Mouse (Mus musculus) CH12F3 (cell line): ENCODE measurements around the gene Kcnh6.
"Not testable (repeated sequence)": the region's sequence is repeated elsewhere in the genome, so short reads cannot be mapped to it uniquely, and the experiment has no call there.

Experiments used
- in situ Hi-C: fragments of 300-500 bp; cut with MboI; formaldehyde crosslinking; loops from 2 replicates; pipeline ENCODE4 v1.14.3; 2020; ENCODE audit warnings: low sequenced_read_pairs

Kcnh6 gene

GRCm38 (mm10) chr11:106013556-106014225, 5.8 kb downstream of the Kcnh6 start:
- in situ Hi-C loops: no loop called here

GRCm38 (mm10) chr11:106016440-106016839, 8.5 kb downstream of the Kcnh6 start:
- in situ Hi-C loops: no loop called here

- in situ Hi-C loops: loop anchor here (10.0 kb wide), 1 partner anchor 95 kb away; no protein-coding TSS in a partner anchor
These were observed 12.3 kb downstream of the Kcnh6 start for GRCm38 (mm10) chr11:106020051-106020763.

- in situ Hi-C loops: loop anchor here (10.0 kb wide), 1 partner anchor 101 kb away; no protein-coding TSS in a partner anchor
These were observed 17.9 kb downstream of the Kcnh6 start for GRCm38 (mm10) chr11:106025774-106026173.

- in situ Hi-C loops: loop anchor here (10.0 kb wide), 1 partner anchor 102 kb away; no protein-coding TSS in a partner anchor
These were observed 18.7 kb downstream of the Kcnh6 start for GRCm38 (mm10) chr11:106026465-106027151.

- in situ Hi-C loops: loop anchor here (10.0 kb wide), 1 partner anchor 103 kb away; no protein-coding TSS in a partner anchor
These were observed 19.7 kb downstream of the Kcnh6 start for GRCm38 (mm10) chr11:106027607-106028006.

- in situ Hi-C loops: not testable (repeated sequence)
These were observed 24.1 kb downstream of the Kcnh6 start for GRCm38 (mm10) chr11:106032074-106032473.

GRCm38 (mm10) chr11:106033491-106033919, 25.6 kb downstream of the Kcnh6 start:
- in situ Hi-C loops: no loop called here

GRCm38 (mm10) chr11:106034986-106035385, 27.1 kb downstream of the Kcnh6 start:
- in situ Hi-C loops: no loop called here

GRCm38 (mm10) chr11:106036548-106037417, 28.9 kb downstream of the Kcnh6 start, which contains the start of gene Dcaf7:
Dcaf7 (plus strand) TSS chr11:106036872.
- in situ Hi-C loops: no loop called here

GRCm38 (mm10) chr11:106037418-106037751, 29.5 kb downstream of the Kcnh6 start:
- in situ Hi-C loops: no loop called here

- in situ Hi-C loops: no loop called here
These were observed 36.4 kb downstream of the Kcnh6 start for GRCm38 (mm10) chr11:106044349-106044748.

- in situ Hi-C loops: no loop called here
These were observed 37.3 kb downstream of the Kcnh6 start for GRCm38 (mm10) chr11:106045256-106045655.

- in situ Hi-C loops: no loop called here
These were observed 37.9 kb downstream of the Kcnh6 start for GRCm38 (mm10) chr11:106045780-106046179.

GRCm38 (mm10) chr11:106046584-106046983, 38.7 kb downstream of the Kcnh6 start:
- in situ Hi-C loops: no loop called here

GRCm38 (mm10) chr11:106053921-106054320, 46.0 kb downstream of the Kcnh6 start:
- in situ Hi-C loops: no loop called here

GRCm38 (mm10) chr11:106054600-106054999, 46.7 kb downstream of the Kcnh6 start:
- in situ Hi-C loops: no loop called here

- in situ Hi-C loops: no loop called here
These were observed 47.4 kb downstream of the Kcnh6 start for GRCm38 (mm10) chr11:106055341-106055740.

- in situ Hi-C loops: no loop called here
These were observed 49.0 kb downstream of the Kcnh6 start for GRCm38 (mm10) chr11:106056819-106057491.

- in situ Hi-C loops: no loop called here
These were observed 50.1 kb downstream of the Kcnh6 start for GRCm38 (mm10) chr11:106058020-106058419.
